Mouse (Mus musculus) lung, postnatal 14 days (tissue): ENCODE results near the gene Mindy2.

Experiments used
- DNase-seq: peaks from one replicate; pipeline ENCODE4 v3.0.0; 2021

Mindy2 gene

DNA sequence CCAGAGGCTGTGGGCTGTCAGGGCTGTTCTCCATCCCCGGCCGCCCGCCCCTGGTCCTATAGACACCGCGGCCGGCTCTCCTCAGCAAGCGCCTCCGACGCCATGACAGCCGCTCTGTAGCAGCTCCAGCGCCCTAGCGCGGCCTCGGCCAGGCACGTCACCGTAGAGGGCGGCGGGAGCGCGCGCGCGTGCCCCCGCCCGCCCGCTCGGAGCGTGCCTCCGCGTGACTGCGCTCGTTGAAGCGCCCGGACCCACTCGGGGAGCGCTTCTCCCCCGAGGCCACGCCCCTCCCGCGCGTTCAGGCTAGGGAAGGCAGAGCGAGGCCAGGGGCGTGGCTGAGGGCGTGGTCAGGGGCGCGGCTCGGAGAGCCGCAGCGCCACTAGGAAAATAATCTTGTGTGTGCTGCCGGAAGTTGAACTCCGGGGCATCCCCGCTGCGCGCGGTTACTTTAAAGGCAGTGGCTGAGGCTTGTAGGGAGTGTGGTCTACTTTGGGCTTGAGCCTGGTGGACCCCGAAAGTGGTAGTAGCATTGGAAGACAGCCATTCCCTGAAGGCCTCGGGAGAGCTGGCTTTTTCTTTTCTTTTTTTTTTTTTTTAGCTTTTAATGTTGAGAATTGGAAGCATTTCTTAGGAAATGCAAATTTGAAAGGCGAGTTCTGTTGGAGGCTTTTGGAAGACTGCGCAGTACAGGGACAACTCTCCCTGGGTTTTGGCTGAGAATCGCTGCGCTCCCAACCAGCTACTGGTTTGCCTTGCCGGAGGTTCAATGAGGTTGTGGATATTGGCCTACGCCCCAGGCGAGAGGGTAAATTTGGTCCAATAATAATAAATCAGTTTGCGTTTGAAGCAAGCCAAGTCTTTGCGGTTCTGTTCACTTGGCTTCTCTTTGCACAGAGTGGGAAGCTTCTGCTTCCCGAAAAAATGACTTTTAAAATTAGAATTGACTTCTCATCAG lies at the start of gene Mindy2:
Gene Mindy2, minus strand, starts transcription at position 162 of the 955 bp plus-strand sequence.
- DNase-seq: peak; percentile 99

DNA sequence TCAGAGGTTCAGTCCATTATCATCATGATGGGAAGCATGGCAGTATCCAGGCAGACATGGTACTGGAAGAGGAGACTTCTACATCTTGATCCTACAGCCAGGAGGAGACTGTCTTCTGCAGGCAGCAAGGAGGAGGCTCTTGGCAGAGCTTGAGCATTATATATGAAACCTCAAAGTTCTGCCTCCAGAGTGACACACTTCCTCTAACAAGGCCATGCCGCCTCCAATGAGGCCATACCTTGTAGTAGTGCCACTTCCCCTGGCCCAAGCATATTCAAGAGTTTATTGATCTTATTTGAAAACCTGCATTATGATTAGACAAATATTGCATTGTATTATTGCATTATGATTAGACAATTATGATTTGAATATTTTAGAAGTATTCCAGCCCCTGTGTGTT lies 49.5 kb upstream of the Mindy2 start:
- no peak for DNase-seq

DNA sequence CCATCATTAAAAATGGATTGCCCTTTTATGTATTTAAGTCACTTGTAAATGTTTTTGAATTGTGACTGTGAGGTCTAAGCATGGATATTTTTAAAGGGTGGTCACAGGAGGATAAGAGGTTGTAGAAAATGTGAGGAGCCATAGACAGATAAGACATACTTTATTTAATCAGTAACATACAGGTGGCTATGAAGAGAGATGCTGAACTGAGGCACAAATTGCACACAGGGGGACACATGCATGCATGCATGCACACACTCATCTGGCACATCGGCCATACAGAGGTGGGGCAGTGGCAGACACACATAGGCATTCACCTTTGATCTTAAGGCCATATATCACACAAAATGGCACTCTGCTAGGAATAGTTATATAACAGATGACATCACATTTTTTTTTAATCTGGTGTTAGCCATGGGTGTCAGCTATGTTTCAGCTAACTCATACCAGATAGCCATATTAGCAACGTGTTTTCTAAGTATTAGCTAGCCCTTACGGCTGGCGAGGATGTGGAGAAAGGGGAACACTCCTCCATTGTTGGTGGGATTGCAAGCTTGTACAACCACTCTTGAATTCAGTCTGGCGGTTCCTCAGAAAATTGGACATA lies 46.7 kb upstream of the Mindy2 start:
- no peak for DNase-seq

DNA sequence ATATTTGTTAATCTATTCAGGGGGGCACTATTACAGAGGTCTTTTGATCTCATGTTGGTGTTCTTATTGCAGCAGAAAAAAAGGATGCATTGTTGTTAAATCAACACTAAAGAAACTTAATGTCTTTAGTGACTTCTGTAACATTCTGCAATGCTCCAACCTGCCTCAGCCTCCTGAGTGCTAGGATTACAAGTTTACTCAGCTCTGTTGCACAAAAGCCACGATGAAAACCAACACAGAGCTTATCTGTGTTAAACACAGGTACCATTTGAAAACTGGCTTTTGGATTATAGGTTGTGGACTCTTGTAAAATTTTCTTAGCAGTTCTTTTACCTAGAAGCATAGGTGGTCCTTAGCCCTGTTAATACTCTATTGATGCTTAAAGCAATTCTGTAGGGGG lies 41.1 kb upstream of the Mindy2 start:
- no peak for DNase-seq

DNA sequence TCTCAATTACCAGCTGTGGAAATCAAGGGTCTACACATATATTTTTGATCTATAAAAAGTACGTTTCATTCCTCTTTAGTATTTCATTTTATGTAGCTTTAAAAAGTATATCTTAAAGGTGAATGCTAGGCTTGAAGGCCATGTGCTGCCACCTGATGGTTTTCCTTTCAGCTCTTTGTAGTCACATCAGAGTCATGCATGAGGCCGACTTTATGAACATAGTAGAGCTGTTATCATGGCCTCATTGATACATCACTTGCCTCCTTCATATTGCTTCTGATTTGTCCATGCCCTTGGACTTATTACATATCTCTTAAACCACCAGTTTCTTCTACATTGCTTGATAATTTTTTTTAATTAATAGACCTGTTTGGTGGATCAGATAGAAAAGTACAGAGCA lies 38.7 kb upstream of the Mindy2 start:
- DNase-seq: no peak

DNA sequence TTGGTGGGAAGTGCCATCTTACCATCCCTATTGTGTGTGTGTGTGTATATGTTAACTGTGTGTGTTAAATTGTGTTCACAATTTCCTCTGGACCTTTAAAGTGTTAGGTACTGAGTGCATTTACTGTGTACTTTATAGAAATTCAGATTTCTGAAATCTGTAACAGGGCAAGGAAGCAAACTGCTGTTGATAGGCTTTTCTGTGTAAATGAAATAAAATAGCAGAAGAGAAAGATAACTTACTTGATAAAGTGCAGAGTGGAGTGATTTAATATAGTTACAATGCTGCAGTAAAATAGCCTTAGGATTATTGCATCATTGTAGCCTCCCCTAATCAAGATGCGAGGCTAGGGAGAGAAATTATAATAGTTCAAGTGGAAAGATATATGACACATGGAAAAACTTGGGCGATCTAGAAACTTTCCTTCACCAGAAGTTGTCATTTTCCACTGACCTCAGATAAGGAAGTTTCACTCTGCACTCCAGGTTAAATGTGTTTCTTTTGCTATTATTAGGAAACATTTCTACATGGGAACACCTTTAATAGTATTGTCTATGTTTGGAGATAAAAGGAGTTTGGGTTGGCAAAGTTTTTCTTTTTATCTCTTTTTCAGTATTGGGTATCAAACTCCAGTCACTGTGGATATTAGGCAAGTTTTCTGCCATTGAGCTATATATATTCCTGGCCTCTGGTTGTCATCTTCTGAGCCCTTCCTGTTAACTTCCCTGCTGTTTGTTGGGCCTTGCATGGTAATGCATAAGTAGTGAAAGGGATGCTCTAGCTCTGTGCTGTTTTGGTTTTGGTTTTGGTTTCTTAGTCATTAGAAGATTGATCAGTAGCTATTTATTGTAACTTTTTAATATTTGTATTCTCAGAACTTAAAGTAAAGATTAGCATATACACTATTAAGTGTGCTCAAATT lies 35.1 kb upstream of the Mindy2 start:
- DNase-seq: no peak

DNA sequence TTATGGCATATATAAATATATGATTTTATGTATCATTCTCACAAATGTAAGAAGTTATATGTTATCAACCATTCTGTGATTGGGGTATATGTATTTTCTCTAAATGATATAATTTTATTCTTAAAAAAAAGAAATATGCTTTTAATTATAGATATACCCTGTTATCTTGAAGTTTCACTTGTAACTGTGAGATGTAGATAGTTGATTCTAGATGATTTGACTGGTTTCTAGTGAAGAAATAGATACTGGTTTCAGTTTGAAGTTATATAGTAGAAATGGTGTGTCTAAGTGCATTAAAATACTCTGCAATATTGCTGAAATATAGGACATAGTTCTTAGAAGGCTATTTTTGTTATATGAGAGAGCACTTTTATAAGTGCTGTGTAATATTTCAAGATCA lies 33.6 kb upstream of the Mindy2 start:
- no peak for DNase-seq

DNA sequence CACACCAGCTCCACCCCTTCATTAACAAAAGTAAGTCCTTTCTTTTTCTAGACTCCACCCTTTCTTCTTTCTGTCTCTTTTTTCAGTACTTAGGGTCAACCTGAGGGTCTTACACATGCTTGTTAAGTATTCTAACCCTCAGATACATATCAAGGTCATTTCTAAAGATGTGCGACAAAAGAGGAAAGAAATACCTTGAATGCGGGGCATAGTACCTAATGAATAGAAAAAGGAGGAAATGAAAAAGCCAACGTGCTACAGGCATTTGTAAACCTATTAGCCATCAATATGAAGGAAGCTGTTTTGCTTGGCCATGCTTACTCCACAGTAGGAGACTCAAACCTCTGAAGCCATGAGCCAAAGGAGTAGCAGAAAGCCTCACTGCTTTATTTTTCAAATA lies 33.0 kb upstream of the Mindy2 start:
- DNase-seq: no peak

DNA sequence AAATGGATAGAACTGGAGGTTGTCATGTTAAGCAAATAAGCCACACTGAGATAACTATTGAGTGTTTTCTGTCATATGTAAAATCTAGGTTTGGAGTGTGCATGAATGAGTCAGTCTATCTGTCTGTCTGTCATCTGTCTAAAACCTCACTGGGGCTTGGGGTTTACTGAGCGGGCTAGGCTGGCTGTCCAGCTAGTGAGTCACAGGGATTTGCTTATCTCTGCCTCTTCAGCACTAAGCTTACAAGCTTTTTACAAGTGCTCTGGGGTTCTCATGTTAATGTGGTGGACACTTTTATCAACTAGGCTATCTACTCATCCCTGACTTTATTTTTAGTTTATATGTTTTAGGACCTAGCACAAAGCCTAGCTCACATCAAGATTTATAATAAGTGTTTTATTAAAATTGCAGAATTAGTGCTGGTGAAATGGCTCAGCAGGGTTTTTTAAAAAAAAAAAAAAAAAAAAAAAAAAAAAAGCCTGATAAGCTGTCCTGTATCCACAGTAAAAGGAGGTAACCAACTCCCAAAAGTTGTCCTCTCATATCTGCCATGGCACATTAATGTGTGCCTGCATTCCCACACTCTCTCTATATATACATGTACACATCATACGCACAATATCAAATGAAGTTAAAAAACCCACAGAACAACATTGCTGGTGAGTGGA lies 31.5 kb upstream of the Mindy2 start:
- no peak for DNase-seq

DNA sequence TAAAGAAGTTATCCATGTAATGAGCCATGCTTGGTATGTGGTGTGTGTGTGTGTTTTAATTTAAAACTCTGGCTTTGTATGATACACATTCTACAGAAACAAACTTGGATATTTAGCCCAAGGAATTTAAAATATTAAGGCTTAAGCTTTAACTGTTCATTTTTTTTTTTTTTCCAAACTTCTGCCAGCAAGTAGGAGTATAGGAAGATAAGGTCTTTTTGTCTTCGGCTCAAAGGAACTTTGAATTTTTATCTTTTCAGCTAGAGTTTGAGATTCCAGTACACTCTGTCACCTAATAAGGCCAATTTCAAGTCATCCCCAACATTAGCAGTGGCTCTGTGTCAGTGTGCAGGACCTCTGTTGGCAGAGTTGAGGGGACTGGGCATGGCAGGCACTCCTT lies 25.2 kb upstream of the Mindy2 start:
- no peak for DNase-seq

DNA sequence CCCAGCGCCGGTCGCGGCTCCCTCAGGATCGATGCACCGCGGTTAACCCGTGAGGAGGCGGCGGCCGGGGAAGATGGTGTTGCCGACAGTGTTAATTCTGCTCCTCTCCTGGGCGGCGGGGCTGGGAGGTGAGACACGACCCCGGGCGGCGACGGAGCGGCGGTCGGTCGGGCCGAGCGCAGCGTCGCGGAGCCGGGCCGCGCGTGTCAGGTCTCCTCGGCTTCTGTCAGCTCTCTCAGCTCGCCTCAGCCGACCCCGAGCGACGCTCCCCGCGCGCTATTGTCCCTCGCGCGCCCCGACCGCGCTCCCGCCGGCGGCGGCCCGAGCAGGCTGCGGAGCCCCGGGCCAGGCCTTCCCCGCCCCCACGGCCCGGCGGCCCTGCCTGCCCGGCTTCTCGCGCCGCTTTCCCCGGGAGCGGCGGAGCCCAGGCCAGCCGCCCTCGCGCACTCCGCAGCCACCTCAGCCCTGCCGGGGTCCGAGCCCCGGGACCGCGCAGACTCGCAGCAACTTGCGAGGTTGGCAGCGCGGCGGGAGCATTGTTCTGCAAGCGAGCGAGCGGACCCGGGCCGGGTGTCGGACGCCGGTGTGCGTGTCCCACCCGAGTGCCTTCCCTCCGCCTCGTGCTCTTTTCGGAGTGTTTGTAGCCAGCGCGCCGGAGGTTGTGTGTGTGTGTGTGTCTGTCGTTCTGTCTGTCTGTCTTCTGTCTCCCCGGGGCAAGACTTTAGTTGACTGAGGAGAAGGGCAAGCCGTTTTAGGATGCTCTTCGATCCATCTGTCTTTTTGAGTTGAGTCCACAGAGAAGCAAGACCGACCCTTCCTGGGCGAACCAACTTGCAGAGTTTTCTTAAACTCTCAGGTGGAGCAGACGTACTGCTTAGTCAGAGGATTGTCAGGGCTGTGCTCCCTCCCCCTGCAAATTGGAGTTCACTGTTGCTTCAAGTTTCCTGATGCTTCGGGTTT lies 22.4 kb upstream of the Mindy2 start:
- peak; percentile 51 for DNase-seq

DNA sequence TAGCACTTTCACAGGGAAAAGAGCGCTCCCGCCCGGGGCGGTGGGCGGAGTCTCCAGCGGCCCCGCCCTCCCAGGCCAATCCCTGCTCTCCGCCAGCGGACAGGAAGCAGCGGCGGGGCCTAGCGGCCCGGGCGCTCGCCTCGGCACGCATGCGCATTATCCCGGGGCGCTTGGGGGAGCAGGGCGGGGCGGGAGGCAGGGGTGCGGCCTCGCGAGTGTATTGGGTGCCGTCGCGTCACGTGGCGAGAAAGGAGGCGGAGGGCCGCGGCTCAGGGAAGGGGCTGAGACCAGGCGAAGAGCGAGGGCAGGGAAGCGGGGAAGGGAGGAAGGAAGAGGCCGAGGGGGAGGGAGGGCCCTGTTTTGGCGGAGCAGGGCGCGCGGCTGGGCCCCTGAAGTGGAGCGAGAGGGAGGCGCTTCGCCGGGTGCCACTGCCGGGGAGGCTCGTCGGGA lies 21.7 kb upstream of the Mindy2 start, which contains the start of gene Adam10:
Gene Adam10, plus strand, starts transcription at position 316 of the 450 bp plus-strand sequence.
- DNase-seq: peak; percentile 99

DNA sequence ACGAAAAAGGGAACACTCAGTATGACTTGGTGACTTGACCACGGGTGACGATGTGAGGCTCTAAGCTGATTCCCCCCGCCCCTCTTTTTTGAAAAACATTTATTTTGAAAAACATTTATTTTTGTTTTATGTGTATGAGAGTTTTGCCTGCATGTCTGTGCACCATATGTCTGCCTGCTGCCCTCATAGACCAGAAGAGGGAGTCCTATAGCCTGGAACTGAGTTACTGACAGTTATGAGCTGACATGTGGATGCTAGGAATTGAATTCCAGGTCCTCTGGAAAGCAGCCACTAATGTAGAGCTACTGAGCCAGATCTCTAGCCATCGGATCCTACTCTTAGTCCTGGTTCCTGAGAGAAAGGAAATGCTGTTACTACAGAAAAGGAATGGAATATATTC lies 19.0 kb upstream of the Mindy2 start:
- no peak for DNase-seq

DNA sequence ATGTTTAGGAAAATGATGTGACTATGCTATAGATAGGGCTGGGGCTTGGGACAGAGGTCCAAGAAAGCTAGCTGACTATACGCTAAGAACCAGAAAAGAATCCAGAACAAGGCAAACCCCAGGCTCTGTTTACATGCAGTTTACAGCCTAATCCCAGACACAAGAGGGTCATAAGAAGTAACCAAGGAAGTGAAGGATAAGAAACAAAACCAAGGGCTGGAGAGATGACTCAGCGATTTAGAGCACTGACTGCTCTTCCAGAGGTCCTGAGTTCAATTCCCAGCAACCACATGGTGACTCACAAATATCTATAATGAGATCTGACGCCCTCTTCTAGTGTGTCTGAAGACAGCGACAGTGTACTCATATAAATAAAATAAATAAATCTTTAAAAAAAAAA lies 18.1 kb upstream of the Mindy2 start:
- DNase-seq: no peak

DNA sequence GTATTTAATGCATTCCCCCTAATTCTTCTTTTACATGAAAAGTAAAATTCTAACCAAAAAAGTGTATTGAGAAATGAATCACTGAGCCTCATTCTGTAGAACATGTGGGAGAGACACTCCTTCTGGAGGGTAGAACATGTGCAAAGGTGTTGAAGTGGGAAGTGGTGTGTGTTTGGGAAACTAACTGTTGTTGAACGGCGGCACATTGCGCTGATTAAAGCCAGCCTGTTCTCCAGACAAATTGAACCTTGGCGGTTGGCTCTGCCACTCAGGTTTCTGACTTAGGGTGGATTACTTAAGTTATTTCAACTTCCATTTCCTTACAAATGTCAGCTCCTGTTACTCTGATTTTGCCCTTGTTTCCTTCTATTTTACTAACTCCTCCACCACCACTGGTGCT lies 16.7 kb upstream of the Mindy2 start:
- no peak for DNase-seq

DNA sequence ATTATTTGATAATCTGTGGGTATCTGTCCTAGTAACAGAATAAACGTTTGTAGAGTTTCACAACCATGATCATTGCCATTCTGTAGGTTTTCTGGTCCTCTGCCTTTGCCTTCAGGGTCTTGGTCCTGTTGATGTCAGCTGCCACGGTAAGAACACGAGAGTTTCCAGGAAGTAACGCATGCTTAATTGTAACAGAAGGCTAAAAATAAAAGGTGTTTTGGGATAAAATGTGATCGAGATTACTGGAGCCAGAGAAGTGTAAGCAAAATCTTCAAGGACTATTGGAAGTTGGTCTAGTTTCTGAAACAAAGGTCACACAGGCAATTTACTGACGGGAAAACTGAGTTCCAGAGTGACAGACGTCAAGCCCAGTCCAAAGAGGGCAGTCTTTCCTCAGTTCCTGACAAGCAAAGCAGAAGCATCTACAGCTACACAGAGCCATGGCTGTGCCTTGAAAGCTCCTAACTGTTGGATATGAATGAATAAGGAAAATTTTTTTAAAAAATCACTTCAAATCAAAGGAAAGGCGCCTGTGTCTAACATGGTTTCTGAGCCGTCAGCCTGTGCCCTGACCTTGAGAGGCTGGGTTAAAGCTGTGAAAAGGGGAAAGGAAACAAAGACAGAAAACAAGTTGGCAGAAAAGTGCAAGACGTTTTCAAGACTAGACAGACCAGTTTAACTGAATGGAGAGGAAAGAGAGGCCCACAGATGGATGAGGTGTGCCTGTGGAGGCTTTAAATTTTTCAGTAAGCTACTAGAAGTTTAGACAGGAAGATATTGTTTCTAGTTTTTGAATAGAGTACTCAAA lies 15.0 kb upstream of the Mindy2 start:
- DNase-seq: peak; percentile 48

DNA sequence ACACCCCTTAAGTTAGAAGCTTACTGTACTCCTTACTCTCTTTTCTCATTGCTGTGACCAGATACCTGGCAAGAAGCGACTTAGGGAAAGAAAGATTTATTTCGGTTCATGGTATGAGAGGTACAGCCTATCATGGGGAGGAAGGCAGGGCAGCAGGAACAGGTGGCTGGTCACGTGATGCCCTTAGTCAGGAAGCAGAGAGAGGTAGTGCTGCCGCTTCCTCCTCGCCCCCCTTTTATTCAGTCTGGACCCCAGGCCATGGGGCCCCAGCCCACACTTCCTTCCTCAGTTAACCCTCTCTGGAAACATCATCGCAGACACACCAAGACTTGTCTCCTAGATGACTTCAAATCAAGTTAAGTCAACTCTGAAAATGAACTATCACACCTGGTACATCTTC lies 14.3 kb upstream of the Mindy2 start:
- DNase-seq: no peak

DNA sequence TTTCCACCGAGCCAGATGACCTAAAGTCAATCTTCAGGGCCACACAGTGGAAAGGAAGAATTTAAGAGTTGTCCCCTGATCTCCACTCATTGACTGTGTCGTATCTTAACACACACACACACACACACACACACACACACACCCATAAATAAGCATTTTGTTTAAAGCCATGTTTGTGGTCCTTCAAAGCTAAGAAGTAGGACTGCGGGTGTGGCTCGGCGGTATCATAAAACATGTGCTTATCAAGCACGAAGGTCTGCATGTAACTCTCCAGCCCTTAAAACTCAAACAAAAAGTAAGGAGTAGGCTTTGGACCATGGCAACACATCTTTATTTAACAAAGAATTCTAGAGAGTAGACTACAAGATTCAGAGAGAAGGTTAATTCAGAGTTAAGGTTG lies 13.4 kb upstream of the Mindy2 start:
- DNase-seq: no peak

DNA sequence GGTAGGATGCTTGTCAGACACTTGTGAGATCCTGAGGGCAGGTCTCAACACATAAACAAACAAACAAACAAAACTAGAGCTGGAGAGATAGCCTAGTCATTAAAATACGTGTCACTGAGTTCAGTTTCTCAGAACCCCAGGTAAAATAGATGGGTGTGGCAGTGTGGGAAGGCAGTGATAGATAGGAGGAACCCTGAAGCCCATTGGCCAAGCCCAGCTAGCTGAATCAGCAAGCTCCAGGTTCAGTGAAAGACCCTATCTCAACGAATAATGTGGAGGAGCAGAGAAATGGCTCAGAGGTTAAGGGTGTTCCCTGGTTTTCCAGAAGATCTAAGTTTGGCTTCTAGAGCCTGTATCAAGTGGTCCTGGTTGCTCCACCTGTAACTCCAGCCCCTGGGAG lies 12.2 kb upstream of the Mindy2 start:
- no peak for DNase-seq

DNA sequence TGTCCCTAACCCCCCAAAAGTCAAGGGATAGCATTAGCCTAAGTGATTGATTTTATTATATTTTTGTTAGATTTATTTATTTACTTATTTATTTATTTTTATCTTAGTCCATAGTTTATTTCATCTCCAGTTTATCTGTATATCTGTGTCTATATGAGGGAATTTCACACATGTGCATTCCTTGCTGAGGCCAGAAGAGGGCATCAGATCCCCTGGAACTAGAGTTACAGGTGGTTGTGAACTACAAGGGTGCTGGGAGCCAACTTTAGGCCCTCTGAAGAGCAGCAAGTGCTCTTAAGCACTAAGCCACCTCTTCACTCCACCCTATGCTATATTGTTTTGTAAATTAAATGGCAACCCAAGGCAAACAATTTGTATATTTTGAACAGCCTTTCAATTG lies 11.1 kb upstream of the Mindy2 start:
- DNase-seq: no peak

DNA sequence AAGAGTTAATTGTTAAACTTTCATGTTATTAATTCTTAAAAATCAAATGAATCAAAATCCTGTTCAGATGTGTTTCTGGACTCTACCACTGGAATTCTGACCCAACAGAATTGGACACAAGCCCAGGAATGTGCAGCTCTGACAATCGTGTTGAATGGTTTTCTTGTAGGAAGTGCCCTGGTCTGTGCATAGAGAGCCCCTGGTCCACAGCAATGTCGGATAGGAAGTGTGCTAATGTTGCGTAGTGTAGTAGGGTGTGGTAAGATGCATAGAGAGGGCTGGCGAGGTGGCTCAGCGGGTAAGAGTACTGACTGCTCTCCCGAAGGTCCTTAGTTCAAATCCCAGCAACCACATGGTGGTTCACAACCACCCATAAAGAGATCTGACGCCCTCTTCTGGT lies 9.8 kb upstream of the Mindy2 start:
- no peak for DNase-seq
